Mouse (Mus musculus) cerebellum, postnatal 14 days (tissue): ENCODE results near the gene Ccne1.

Source experiments
- DNase-seq, 2 experiments: peaks; one replicate each; pipeline ENCODE4 v3.0.0; 2021; ENCODE audit warnings: mixed read lengths in 2 of 2

Gene Ccne1

GRCm38 (mm10) chr7:38093101-38093500 is 14.2 kb downstream of the Ccne1 start:
- no peak for DNase-seq

GRCm38 (mm10) chr7:38089930-38090675 is 17.2 kb downstream of the Ccne1 start:
- DNase-seq: no peak

DNA sequence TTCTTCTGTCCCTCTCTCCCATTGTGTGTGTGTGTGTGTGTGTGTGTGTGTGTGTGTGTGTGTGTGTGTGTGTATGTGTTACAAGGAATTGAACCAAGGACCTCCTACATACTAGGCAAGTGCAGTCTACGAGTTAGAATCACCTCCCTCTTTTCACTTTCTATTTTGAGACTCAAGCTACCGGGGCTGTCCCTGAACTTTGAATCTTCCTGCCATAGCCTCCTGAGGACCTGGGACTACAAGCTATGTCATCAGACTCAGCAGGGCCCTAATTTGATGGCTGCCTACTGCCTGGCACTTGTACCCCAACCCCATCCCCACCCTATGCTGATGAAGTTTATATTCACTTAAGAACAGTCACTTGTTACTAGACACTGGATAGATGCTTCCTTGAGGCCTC is 18.9 kb downstream of the Ccne1 start:
- DNase-seq: no peak

DNA sequence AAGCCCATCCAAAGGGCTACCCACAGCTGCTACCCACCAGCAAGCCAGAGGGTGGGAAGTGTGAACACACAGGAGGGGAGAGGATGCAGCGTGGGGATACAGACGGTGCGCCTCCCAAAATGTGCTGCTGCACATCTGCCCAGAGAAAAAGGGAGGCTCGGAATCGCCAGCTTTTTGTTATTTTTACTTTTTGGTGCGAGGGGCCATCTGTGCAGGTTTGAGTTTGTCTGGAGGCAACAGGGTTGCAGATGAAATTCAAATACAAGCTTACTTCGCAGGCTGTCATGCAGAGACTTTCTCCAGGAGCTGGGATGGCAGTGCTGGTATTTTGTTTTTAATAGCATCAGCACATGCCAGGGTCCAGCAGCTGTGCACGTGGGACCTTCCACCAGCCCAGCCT is 19.5 kb downstream of the Ccne1 start:
- no peak for DNase-seq

- DNase-seq: no peak
Observed at GRCm38 (mm10) chr7:38086401-38086800, 20.9 kb downstream of the Ccne1 start.

DNA sequence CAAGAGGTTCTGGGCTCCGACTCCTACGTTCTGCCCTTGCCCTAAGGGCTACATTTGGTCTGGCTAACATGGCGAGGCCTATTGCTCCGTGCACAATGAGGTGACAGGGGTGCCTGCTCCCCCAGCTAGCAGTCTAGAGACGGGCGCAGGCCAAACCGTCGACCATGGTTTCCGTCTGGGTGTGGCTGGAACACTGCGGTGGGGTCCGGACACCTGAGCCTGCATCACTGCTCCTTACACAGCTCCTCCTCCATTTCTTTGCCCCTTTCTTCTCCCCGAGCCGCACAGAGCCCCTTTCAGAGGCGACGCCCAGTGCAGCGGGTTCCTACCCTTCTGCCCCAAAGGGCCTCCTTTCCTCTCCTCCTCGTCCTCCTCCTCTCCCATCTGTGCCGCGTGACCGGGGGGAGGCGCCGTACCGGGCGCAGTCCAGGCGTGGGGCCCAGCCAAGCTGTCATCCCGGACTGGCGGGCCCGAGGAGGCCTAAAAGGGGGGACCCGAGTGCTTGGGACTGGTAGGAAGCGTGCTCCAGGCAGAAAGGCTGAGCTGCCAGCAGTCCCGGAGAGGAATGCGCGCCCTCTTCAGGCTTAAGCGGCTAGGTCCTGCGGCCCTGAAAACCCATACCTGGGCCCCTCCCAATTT is 21.6 kb downstream of the Ccne1 start:
- peak; percentile 71 to 76 for DNase-seq

- peak; percentile 99 for DNase-seq
Observed at GRCm38 (mm10) chr7:38084778-38085572, 22.4 kb downstream of the Ccne1 start.

DNA sequence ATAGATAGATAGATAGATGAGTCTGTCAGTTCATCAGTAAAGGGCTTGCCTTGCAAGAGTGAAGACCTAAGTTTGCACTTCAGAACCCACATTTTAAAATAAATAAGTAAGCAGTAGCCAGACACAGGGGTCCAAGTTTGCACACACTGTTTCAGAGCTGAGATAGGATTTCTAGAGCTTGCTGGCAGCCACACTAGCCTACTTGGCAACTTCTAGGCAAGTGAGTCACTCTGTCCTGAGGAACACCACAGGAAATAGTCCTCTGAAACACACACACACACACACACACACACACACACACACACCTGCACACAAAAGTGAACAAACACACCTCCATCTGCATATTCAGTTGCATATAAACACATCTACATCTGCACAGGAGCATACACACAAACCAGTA is 24.4 kb downstream of the Ccne1 start:
- no peak for DNase-seq

GRCm38 (mm10) chr7:38077189-38077588 is 30.1 kb downstream of the Ccne1 start:
- DNase-seq: no peak

DNA sequence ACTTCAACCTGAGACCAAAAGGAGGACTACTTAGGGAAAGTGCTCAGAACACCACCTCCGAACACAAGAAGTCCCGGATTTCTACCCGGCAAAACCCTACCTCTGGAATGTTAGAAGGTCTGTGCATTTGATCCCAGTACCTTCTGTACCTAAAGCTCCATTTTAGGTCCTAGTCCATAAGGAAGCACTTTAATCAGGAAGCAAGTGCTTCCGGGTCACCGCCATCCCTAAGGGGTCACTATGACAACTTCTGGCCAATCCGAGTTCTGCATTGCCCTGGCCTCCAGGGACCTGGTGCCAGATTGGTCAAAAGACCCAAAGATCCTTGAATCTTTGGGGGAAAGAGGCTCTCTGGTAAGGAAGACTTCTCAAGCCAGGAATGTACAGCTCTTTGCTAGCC is 31.8 kb downstream of the Ccne1 start:
- no peak for DNase-seq

- no peak for DNase-seq
Observed at GRCm38 (mm10) chr7:38074920-38075319, 32.4 kb downstream of the Ccne1 start.

DNA sequence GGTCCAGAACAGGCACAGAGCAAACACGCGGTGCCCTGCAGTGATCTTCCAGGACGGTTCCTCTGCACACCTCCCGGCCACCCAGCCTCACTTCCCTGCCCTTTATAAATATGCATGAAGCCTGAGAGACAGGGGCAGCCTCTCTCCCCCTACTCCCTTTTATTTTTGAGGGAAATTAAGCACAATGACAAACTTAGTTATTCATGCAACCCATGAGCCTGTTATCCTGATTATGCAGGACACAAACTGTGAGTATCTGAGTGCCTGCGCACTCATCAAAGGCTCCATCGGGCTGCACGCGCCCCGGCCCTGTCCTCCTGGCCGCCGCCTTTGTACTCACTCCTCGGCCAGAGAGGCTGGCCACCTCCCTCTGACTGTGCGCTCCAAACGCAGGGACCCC is 32.8 kb downstream of the Ccne1 start:
- peak; percentile 52 to 56 for DNase-seq

GRCm38 (mm10) chr7:38073782-38074181 is 33.6 kb downstream of the Ccne1 start:
- DNase-seq: peak; percentile 75 to 77

- DNase-seq: no peak
Observed at GRCm38 (mm10) chr7:38071065-38071464, 36.3 kb downstream of the Ccne1 start.

DNA sequence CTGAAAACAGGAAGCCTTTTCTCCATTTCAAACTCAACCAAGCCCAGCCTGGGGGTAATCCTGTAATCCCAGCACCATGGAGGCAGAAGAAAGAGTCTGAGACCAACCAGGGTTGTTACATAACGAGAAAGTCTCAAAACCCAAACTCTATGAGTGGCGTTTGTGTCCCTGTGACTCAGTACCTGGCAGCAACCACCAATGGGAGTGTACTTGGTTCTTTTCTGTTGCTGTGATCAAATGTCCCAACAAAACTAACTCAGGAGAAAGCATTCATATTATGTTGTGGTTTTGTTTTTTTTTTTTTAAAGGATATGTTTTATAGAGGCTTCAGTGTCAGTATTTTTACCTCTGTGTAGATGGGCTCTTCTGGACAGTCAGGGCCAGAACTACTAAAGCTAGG is 36.7 kb downstream of the Ccne1 start:
- no peak for DNase-seq

GRCm38 (mm10) chr7:38064431-38064830 is 42.9 kb downstream of the Ccne1 start:
- no peak for DNase-seq

- DNase-seq: peak; percentile 94
Observed at GRCm38 (mm10) chr7:38061060-38061970, 46.0 kb downstream of the Ccne1 start.

- DNase-seq: no peak
Observed at GRCm38 (mm10) chr7:38059636-38060330, 47.6 kb downstream of the Ccne1 start.

DNA sequence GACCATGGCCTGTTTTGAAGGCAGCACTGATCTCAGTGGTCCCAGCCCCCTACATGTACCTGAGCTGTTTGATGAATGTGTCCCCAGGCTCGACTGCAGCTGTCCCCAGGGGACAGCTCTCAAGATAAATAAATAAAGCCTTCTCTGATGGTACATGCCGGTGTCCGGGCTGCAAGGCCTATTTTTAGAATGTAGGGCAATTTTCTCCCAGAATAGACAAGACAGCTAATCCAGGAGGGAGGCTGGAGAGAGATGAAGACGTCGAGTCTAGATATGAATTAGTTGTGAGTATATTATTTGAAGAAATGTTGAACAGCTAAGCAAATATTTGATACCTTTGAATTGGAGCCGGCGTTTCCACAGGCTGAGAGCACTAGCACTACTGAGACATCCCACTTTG is 48.2 kb downstream of the Ccne1 start:
- DNase-seq: no peak

DNA sequence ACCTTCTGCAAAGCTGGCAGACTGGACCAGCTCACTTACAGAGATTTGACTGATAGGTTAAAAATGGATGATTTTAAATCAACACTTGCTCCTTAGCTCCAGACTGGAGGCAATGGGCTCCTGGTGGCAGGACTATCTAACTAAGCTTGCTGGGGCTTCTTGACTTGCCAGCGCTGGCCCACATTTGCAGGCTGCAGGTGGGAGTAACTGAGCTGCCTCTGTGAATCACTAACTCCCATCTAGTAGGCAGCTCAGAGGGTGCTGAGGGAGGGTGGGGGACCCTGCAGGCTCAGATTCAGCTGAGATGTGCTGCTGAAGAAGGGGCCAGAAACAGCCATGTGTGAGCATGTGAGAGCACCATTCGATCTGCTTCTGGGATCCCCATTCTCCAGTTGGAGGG is 51.3 kb downstream of the Ccne1 start:
- DNase-seq: no peak

- peak in 1 of 2 experiments; percentile 53 for DNase-seq
Observed at GRCm38 (mm10) chr7:38054246-38054645, 53.1 kb downstream of the Ccne1 start.
